Mouse (Mus musculus) left cerebral cortex, postnatal 10 days (tissue): ENCODE results near the gene Slc29a1. TPM values are rescaled to one million over a fixed set of nuclear protein-coding genes. Genes with fewer than 3 reads are reported as not detected.

Experiments used
- DNase-seq, 2 experiments: peaks; one replicate each; pipeline ENCODE4 v3.0.0; 2021 to 2022; ENCODE audit warnings: low spot score in 2 of 2, mixed read lengths in 1 of 2; ENCODE audit errors: extremely low spot score in 1 of 2
- intact Hi-C: fragments of 180-260 bp; cut with DNase I; formaldehyde crosslinking; loops from one replicate; pipeline ENCODE4 v1.15.1; 2025
- total RNA-seq, 2 experiments: library from RNA; stranded (reverse); gene quantifications; 2 replicates each; pipeline ENCODE4 v1.2.3; 2021

Gene Slc29a1
- total RNA-seq, 2 experiments from 2014 or later, result 30.3 to 33.3 TPM

DNA sequence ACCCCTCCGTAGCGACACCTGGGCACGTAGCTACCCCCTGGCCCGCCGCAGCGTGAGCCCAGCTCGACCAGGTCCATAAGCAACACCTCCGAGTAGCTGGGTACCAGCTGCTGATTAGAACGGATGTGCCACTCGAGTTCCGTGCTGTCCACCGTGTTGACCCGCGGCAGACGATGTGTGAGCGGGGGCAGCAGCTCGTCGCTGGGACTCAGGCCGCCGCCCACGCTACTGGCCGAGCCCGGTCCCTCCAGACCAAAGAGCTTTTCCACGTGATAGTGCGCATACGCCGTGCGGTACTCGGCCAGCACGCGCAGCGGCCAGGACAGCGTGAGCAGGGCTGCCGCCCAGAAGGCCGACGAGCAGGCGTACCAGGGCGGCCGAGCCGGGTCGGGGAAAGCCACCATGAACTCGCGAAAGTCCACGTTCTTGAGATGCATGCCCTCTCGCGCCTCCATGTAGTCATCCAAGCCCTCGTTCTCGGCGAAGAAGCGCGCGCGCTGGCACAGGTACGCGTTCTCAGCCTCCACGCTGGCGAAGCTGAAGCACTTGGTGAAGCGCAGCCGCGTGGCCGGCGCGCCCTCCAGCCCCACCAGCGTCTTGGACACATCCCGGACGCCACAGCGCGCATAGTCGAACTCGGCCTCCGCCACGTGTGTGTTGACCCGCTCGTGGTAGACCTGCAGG is 54.0 kb downstream of the Slc29a1 start:
- intact Hi-C loops, result no loop called here
- peak in 1 of 2 experiments; percentile 46 for DNase-seq

DNA sequence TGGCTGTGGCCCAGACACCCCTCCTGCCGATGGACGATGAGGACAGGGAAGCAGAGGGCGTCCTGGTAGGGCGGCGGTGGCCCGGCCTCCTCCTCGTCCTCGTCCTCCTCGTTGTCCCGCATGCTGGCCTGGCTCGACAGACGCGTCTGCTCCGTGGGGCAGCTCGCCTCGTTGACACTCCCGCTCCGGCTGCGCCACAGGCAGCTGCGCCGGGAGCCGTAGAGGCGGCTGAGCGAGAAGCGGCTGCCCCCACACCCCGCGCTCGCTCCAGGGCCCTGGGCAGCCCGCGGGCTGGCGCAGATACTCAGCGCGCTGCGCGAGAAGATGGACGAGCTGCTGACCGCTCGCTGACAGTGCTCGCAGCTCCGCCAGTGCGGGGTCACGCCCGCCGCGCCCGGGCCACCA is 54.5 kb downstream of the Slc29a1 start:
- DNase-seq, result peak in 1 of 2 experiments; percentile 47
- intact Hi-C loops, result no loop called here

DNA sequence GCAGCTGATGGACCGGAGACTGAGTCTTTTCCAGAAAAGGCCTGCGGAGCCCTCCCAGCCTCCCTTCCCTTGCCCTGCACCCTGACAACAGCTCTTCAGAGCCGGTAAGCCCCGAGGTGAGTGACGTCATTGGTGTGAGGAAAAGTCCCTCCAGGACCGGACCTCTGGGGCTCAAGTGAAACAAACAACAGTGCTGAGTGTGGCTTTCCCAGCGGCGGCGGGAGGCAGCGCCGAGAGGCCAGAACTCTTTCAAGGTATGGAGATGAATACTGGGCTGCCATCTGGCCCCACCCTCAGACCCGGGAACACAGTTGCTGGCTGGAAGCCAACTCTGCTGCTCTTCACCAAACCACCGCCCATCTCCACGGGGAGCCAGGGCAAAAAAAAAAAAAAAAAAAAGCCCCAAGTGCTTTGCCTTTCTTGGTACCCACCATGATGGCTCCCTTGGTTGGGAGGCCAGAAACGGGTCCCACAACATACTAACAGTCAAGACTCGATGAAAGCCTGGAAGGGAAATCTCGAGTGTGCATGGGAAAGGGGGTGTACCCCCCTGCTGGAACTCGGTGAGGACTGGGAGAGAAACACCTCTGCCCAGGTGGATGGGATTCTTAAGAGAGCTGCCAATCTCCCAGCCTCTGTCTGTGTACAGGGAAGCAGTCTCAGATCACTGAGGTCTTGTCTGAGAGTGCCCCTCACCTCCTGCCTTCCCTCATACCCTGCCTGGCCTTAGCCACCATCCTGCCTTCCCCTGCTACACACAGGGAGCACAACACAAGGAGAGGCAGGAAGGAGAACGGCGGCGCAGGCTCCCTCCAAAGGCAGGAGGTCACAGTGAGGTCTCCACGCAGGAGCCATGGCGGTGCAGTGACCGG is 55.2 kb downstream of the Slc29a1 start:
- intact Hi-C loops, result no loop called here
- peak in 1 of 2 experiments; percentile 61 for DNase-seq

DNA sequence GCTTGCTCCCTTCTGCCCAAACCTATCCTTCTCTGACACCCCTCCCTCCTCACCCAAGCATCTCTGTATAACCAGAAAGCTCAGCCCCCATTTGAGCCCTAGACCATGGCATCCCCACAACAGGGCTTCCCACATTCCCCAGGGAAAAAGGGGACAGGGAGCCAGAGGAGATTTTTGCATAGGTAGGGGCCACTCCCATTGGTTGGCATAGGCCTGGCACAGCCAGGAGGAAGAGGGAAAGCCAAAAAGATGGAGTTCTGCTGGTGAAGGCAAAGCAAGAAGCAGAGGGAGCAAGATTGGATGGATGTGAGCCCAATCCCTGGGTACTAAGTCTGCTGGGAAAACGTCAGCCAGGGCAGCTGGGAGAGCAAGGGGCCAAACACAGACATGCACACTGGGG is 56.3 kb downstream of the Slc29a1 start:
- intact Hi-C loops, result no loop called here
- DNase-seq, result peak in 1 of 2 experiments; percentile 20

DNA sequence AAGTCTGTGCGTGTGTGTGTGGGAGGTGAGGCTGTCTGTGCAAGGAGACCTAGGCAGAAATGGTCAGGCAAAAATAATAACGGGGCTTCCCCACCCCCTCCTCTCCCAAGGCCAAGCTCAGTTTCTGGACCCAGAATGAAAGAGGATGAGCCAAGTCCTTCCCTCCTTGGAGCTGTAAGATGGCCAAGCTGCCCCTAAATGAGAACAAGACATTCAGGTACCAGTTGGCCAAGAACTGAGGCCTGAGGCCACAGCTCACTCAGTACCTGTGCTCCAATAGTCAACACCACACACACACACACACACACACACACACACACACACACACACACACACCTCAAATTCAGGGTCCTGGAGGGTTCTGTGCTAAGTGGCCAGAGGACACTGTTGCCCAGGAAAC is 56.7 kb downstream of the Slc29a1 start:
- no peak for DNase-seq
- intact Hi-C loops, result no loop called here

DNA sequence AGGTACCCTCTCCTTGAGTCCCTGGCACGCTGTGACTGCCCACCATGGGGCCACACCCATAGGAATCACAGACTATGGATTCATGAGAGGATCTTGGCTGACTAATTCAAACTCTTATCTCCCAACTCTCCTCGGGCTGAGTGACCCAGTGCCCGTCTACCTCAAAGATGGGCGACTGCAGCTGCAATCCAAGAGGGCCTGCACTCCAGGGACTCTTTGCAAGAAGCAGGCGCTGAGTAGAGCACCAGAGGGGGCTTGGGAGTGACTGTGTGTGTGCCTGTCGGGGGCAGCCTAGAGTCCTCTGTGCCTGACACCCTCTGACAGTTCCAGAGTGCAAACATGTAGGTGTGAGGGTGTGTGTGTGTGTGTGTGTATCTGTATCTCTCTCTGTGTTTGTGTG is 57.3 kb downstream of the Slc29a1 start:
- intact Hi-C loops, result no loop called here
- peak in 1 of 2 experiments; percentile 22 for DNase-seq

DNA sequence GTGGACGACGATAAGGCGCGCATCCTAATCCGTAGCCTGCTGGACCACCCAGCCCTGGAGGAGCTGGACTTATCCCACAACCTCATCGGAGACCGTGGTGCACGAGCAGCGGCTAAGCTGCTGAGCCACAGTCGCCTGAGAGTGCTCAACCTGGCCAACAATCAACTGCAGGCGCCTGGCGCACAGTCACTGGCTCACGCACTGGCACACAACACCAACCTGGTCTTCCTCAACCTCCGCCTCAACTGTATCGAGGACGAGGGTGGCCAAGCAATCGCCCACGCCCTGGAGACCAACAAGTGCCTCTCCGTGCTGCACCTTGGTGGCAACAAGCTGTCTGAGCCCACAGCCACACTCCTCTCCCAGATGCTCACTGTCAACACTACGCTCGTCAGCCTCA is 59.7 kb downstream of the Slc29a1 start:
- intact Hi-C loops, result no loop called here
- DNase-seq, result peak in 1 of 2 experiments; percentile 28

DNA sequence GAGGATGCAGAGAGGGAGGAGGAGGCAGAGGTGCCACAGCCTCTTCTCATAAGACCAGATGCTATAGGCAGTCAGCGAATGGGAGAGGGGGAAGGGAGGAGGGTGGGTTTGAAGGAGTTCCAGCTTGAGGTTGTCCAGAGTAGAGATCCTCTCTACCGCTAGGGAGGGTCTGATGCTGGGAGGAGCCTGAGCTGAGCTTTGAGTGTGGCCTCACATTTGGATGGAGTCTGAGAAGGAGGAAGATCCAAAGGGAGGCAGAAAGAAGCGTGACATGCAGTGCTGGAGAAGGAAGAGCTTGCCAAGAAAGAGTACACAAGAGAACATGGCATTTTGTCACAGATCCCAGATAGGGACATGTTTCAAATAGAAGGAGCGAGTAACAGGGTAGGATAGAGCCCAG is 61.0 kb downstream of the Slc29a1 start:
- intact Hi-C loops, result no loop called here
- no peak for DNase-seq

DNA sequence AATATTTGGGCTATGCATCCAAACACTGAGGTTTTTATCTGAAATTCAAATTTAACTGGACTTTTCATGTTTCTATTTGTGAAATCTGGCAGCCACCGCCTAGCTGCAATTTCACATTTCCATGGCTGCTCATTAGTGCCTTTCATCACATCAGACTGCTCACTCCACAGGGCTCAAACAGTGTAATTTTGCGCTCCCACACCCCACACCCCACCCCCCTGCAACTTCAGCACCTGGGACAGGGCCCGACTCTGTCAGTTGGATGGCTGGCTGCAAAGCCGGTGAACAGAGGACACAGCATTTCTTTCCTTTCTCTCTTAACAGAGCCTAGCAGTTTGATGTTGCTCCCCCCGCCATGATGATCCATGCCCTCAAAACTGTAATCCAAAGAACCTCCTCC is 63.1 kb downstream of the Slc29a1 start:
- intact Hi-C loops, result no loop called here
- peak in 1 of 2 experiments; percentile 20 for DNase-seq

Other genes with a start within 250 kb of the Slc29a1 start
- gene Cdc5l, start 165.9 kb downstream of the Slc29a1 start, total RNA-seq, result 10 to 100 TPM; 47.3 to 48.0 TPM
- 1 to 10 TPM; 4.9 to 5.0 TPM for gene Spats1, start 124.2 kb downstream of the Slc29a1 start, total RNA-seq
- 10 to 100 TPM; 21.2 to 23.4 TPM for gene Aars2, start 92.8 kb downstream of the Slc29a1 start, total RNA-seq
- 1 to 10 TPM in 1 of 2 experiments, under 1 TPM in 1; 0.45 to 1.0 TPM for gene Tcte1, start 76.2 kb downstream of the Slc29a1 start, total RNA-seq
- gene Tmem151b, start 49.9 kb downstream of the Slc29a1 start, total RNA-seq, result 100 to 1,000 TPM in 1 of 2 experiments, 10 to 100 TPM in 1; 99.5 to 104 TPM
- 1 to 10 TPM; 2.5 to 2.6 TPM for gene Nfkbie, start 43.9 kb downstream of the Slc29a1 start, total RNA-seq
- 10 to 100 TPM; 43.8 to 46.7 TPM for gene Slc35b2, start 35.7 kb downstream of the Slc29a1 start, total RNA-seq
- gene Hsp90ab1, start 26.3 kb downstream of the Slc29a1 start, total RNA-seq, result 1,000 to 10,000 TPM; 1,675 to 1,723 TPM
- gene Mymx, start 2.5 kb upstream of the Slc29a1 start, total RNA-seq, result not detected
- under 1 TPM in 1 of 2 experiments, not detected in 1; 0.39 TPM for gene Capn11, start 59.7 kb upstream of the Slc29a1 start, total RNA-seq
- 10 to 100 TPM; 46.8 to 47.1 TPM for gene Mrpl14, start 86.7 kb upstream of the Slc29a1 start, total RNA-seq
- 100 to 1,000 TPM; 238 to 244 TPM for gene Tmem63b, start 87.3 kb upstream of the Slc29a1 start, total RNA-seq
- not detected for gene 1600014C23Rik, start 134.2 kb upstream of the Slc29a1 start, total RNA-seq